Mouse (Mus musculus): Measurements from ENCODE around the gene Pcnp.

DNA sequence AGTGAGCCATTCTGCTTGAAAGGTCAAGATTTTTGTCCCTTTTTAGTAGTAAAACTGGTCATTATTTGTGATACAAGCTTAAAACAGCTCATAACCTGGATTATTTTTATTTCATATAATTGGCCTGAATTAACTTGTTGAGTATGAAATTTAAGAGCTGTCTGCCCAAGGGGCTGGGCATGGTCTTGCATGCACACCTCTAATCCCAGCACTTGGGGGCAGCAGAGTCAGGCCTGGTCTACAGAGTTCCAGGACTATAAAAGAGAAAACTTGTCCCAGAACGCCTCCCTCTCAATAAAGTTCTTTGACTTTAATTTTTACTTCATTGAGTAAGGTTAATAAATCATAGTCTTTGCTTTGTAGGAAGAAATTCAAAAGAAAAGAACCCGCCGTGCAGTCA lies 60.4 kb downstream of the Pcnp start:
- TF ChIP-seq GATA1 (IDR thresholded peaks at IDR 0.05; ENCODE audit: low read length) (no peak), TAL1 (IDR thresholded peaks at IDR 0.05; ENCODE audit: low read length) (no peak)
